Mouse (Mus musculus): ENCODE data around the gene Gnptab. TPM values are rescaled to one million over a fixed set of nuclear protein-coding genes. Genes with fewer than 3 reads are reported as not detected.

The Gnptab gene
- total RNA-seq, 2 experiments from 2014 or later = 95.3 to 97.6 TPM

DNA sequence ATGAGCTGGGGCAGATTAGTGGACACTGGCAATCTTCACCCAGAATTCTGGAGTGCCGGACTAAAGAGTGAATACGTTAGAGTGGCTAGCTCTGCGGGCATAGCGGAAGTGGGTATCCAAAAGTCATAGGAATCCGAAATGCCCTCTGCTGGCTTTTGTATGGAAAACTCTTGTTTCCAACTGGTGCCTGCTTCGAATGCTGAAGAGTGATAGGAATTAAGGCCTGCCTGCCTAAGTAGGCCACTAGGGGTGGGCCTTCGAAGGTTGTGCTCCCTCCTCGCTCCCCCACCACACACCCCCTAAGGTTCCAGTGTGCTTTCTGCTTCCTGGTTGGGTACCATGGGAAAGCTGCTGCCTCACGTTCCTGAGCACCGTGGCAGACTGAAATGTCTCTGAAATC, 3.9 kb upstream of the Gnptab start:
- intact Hi-C loops (cut with DNase I) = loop anchor here (5.0 kb wide), 1 partner anchor 292 kb away; no protein-coding TSS in a partner anchor
- DNase-seq = no peak

DNA sequence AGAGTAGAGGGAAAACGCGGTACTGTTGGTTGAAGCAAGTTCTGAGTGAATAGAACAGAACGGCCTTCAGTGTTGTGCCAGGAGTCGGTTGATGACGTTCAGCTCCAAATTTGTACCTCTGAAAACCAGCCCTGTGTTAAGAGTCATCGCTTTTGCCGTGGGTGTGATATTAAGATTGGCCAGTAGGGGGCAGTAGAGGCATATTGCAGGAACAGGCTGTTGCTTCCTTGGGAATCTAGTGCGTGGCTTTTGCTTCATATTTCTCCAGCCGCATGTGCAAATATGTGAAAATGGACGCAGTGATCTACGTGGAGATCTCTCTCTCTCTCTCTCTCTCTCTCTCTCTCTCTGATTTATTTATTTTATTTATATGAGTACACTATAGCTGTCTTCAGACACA, 2.2 kb upstream of the Gnptab start:
- intact Hi-C loops (cut with DNase I) = loop anchor here (5.0 kb wide), 1 partner anchor 291 kb away; no protein-coding TSS in a partner anchor

DNA sequence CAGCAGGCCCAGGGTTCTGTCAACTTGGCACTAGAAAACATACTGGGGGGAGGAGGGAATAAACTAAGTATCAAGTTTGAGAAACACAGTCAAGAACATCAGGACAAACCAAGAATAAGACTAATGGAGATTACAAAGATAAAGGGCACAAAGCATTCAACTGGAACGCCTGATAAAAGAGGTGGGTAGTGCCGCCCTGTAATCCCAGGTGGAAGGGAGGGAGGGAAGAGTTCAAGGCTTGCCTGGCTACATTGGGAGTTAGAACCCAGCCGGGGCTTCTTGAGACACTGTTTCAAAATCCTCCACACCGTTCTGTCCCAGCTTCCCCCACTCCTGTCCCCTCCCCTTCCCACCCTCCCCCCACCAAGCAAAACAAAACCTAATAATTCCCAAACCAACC, 1.3 kb upstream of the Gnptab start:
- intact Hi-C loops (cut with DNase I) = loop anchor here (5.0 kb wide), 1 partner anchor 290 kb away; no protein-coding TSS in a partner anchor
- DNase-seq = no peak

More for the DNA sequence above, 2.2 kb upstream of the Gnptab start:
- peak; percentile 84 for DNase-seq

DNA sequence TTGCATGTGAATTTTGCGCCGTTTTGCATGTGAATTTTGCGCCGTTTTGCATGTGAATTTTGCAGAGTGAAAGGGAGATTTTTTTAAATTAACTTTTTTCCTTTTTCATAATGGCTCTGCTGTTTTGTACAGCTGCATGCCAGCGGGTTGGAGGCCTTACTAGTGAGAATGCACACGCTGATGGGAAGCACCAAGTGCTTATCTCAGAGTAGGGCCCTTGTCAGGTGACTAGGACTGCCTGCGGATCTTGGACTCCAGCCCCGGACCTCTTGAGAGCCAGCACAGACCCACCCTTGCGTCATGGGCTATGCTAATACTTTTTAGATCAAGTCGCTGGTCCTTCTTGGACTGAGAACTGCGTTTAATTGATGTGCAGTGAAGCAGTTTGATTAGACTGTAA, 1.1 kb downstream of the Gnptab start:
- intact Hi-C loops (cut with DNase I) = loop anchor here (2.0 kb wide), 1 partner anchor 47 kb away; no protein-coding TSS in a partner anchor
- DNase-seq = peak; percentile 35

DNA sequence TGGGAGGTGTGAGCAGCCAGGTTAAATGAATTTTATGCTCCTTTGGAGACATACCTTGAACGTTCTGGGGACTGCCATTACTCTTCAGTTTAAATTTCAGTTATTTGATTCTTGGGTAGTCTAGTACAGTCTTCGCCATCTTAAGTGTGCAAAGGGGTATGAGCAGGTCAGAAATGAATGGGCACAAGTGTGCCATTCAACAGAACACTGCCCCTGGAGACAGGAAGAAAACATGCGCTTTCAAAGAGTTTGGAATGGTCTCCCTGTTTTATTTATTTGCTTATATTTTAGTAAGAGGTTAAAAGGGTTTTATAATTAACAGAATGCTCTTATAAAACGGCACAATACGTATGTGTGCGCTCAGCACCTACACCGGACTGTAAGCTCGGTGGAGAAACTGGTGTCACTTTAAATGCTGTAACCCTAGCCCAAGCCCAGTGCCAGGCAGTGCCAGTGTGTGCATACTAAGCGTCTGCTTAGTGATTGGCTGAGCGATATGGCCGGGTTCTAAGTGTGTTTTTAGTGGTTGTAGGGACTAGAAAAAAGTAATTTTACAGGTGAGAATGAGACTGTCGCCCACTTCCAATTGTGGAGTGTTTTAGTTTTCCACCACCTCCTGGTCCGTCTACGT, 1.6 kb downstream of the Gnptab start:
- intact Hi-C loops (cut with DNase I) = loop anchor here (2.0 kb wide), 1 partner anchor 46 kb away; no protein-coding TSS in a partner anchor
- DNase-seq = no peak

DNA sequence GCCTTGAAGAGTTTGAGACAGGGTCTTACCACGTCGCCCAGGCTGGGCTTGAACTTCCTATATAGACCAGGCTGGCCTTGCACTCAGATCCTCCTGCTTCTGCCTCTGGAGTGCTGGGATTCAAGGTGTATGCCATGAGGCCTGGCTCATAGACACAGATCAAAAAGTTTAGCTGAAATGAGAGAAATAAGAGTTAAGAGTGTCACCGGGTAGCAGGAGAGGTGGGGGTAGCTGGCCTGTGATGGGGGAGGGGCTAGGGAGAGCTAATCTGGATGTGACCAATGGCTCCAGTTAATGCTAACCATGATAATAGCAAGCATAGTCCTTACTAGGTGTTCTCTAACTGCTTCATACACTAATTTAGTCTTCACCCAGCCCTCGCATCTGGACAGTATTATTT, 2.4 kb downstream of the Gnptab start:
- intact Hi-C loops (cut with DNase I) = loop anchor here (2.0 kb wide), 1 partner anchor 46 kb away; no protein-coding TSS in a partner anchor
- no peak for DNase-seq

DNA sequence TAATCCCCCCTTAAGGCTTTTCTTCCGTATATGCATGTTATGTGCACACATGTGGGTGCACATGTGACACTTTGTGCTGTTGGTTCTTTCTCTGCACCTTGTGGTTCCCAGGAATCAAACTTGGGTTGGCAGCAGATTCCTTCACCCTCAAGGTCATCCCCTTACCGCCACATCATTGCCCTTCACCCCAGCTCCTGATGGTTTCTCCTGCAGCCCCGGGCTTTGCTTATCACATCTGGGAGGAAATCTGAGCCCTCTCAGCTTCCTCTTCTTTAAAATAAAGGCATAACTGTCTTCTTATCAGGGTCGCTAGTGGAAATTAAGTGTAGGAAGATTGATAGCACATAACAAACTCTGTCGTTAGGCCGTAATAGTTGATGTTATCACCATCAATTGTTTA, 3.1 kb downstream of the Gnptab start:
- intact Hi-C loops (cut with DNase I) = no loop called here
- DNase-seq = no peak

DNA sequence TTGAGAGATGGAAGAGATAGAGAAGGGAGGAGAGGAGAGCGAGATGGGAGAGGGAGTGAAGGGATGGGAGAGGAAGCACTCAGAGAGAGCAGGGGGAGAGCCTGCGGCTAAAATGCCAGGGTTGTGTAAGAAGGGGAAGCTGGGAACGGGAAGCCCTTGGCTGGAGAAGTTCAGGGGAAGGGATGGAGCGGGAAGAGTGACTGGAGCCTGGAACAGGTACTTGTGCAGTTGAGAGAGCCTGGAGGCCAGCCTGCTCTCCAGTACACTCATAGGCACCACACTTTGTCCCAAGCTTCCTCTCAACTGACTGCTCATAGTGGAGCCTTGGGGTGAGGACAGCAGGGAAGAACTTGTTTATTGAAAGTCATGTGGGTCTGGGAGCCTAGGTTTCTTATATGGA, 4.5 kb downstream of the Gnptab start:
- intact Hi-C loops (cut with DNase I) = no loop called here
- DNase-seq = no peak

DNA sequence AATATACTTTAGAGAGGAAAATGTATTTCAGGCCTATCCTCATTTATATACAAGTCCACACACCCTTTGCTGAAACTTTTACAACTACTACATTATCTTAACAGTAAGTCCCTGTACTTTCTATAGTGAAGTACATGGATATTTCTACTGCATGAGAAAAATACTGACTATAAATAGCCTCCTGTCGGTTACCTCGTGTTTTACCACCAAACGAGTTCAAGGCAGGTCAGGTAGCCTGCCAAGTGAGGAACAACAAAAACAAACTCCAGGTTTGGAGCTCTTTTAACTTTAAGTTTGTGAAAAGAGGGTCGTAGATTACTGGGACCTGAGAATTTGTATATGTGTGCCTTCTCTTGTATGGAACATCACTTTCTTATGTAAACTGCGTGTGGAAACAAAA, 5.1 kb downstream of the Gnptab start:
- no peak for DNase-seq
- intact Hi-C loops (cut with DNase I) = no loop called here

DNA sequence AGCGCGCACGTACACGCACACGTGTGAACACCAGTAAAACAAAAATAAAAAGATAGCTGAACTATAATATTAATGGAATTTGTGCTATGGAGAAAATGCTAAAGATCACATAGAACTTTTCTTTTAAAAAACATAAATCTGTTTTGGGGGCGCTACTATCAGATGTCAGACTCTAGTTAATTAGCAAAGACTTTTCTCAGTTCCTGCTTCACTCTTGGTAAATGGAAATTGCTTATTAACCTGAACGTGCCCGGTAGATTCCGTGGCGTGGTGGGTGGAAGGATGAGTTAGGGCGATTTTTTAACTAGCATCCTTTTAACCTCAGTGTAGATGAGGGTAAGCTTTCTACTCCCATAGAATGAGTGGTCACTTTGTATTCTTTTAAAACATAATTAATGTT, 6.4 kb downstream of the Gnptab start:
- intact Hi-C loops (cut with DNase I) = no loop called here
- DNase-seq = no peak

DNA sequence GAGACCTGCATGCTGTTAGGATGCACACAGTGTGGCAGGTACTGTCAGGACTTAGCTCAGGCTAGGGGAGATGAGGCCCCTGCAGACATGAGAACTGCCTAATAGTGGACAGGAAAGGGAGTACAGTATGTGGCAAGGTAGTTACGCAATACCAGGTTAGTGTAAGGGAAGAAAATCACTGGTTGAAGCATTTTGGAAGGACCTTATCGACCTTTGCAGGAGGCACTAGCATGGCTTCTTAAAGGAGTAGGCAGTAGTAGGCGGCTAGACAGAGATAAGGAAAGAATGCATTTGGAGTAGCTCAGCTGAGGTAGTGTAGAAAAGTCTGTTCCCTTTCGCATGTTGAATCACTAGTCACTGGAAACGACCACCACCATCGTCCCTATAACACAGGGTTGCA, 6.8 kb downstream of the Gnptab start:
- intact Hi-C loops (cut with DNase I) = no loop called here

DNA sequence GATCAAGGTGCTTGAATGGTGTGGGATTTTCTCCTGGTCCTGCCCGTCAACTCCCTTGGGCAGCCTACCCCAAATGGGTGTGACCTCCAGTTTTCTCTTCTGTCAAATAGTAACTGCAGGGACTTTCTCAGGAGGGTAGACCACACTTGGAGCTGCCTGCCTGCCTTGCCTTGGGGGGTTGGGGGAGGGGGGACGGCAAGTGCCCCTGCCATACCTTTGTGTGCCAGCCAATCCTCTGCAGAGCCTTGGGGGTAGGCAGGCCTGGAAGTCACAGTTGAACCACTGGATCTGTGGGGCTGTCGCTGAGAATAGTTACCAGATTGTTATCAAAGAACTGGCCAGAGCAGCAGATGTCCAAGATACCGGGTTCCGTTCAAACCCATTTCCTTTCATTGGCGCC, 7.3 kb downstream of the Gnptab start:
- intact Hi-C loops (cut with DNase I) = no loop called here

More for the DNA sequence above, 6.8 kb downstream of the Gnptab start:
- DNase-seq = no peak

DNA sequence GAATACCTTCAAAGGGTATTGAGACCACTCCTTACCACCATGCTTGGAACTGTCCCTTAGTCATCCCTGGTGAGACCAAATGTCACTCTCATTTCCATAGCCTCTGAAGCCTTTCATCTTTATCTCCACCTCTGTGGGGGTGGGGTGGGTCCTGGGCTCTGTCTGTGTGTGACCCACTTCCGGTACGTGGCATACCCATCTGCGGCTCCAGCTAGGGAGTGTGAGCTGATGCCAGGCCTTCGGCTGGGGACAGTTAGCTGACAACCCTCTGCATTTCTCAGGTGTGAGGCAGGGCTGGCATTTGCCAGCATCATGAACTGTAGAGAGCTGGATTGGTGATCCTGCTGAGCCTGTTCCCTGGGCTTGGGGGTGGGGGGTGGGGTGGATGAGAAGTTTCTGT, 10.6 kb downstream of the Gnptab start:
- DNase-seq = no peak
- intact Hi-C loops (cut with DNase I) = no loop called here

More for the DNA sequence above, 7.3 kb downstream of the Gnptab start:
- DNase-seq = no peak

DNA sequence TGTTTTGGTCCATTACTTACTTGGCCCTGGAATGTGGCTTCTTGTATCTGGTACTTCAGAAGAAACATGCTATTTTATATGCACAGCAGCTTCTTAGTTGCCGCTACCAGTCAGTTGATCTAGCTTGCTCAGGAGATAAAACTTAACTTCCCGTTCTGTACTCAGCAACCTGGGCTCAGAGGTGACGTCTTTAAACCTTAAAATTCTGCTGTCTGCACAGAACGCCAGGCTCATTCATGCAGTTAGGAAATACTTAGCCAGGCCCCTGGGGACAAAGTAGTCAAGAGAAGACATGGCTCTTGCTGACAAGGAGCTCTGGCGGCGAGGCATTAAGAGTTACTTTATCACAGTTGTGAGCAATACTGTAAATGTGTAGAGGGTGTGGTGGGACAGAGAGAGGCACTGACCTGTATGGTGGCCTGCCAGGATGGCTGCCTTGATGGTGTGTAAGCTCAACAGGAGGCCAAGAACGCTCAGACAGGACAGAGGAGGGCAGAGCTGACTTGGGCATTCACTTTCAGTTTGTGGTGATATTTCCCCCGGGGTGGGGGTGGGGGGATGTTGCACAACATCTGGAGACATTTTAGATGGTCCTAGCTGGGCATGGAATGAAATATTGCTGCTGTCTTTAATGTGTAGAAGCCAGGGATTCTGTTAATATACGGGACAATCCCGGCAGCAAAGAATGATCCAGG, 11.3 kb downstream of the Gnptab start:
- no peak for DNase-seq
- intact Hi-C loops (cut with DNase I) = no loop called here

DNA sequence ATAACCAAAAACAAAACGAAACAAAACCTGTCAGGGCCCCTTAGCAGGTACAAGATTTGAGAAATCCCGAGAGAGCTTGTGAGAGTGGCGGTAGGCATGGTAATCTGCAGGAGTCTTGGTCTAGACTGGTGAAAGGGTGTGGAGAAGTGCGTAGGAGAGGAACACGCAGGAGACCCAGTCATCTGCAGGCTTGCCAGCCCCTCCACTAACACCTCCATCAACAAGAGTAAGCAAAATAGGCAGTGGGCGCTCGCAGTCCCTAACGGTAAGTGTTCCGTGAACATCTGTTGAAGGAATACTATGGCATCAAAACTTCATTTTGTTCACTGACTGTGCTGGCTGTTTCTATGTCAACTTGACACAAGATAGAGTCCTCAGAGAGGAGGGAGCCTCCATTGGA, 12.6 kb downstream of the Gnptab start:
- intact Hi-C loops (cut with DNase I) = no loop called here
- no peak for DNase-seq

DNA sequence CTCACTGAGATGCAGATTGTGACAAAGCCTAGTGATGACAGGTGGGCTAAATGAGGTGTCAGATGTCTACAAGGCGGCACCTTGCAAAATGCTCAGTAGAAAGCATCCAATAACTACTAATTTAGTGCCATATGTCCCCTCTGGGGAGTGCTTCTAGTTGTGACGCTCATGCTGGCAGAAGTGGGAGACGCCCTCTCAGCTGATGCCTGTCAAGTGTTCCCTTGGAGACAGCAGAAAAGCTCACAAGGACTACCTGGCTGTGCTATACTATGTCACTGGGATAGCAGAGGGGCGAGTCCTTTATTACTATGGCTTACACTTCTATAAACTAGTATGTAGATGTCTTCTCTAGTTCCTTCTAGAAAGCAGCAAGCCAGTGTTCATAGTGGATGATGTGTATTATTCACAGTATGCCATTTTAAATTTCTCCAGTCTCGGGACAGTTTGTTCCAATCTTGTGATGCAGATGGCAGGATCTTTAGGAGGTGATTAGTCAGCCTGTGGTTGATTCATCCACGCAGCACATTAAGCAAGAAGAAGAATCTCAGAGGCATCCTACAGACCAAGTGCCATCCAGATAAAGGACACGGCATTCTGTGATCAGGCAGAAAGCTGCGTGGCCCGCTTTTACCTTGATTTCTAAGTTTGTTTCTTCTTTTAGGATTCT, 13.4 kb downstream of the Gnptab start:
- DNase-seq = no peak
- intact Hi-C loops (cut with DNase I) = no loop called here

DNA sequence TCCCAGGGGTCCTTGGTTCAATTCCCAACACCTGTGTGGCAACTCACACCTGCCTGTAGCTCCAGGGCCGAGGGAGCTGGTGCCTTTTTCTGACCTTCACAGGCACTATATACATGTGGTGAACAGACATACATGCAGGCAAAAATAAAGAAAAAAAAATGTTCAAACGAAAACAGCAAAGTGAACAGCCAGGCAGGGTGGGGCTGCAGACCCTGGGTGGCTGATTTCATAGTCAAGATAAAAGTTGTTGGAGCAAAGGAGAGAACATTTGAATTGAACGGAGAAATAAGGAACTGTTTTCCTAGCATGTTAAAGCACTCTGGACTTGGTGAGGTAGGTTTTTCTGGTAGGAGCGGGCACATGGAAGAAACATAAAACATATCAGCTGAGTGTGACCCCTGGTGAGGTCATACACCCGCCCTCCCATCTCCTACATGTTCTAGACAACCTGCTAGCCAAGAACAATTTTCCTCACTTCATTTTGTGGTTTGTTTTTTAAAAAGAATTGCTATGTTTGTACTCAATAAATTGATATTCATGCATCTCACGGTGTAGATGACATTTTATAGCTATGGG, 19.8 kb downstream of the Gnptab start:
- intact Hi-C loops (cut with DNase I) = no loop called here
- no peak for DNase-seq

DNA sequence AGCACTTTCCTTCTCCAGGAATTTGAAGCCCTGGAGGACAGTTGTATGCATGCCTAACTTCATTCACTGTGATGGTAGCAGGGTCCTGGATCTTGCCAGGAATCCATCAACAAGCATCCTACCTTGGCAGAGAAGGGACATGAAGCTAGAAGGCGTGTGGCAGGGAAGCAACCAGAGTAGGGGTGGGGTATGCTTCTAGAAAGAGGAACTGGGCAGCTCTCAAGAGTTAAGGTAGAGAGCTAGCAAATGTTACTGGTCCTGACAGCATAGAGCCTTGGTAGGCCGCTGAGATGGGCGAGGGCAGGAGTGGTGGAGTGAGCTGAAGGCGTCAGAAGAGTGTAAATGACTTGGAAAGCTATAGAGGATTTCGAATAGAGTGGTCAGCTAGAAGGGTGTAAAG, 20.3 kb downstream of the Gnptab start:
- intact Hi-C loops (cut with DNase I) = no loop called here
- DNase-seq = no peak

DNA sequence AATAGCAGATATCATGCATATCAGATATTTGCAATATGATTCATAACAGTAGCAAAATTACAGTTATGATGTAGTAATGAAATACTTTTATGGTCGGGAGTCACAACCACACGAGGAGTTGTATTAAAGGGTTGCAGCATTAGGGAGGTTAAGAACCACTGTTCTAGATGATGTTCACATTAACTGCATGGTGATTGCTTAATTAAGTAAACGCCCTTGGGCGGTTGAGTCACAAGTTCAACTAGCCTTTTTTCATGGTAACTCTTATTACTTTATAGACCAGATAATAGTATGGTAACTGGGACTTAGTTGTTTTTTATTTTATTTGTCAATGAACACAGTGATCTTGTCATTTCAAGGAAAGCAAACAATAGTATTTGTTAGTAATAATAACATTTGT, 24.1 kb downstream of the Gnptab start:
- DNase-seq = no peak
- intact Hi-C loops (cut with DNase I) = no loop called here

DNA sequence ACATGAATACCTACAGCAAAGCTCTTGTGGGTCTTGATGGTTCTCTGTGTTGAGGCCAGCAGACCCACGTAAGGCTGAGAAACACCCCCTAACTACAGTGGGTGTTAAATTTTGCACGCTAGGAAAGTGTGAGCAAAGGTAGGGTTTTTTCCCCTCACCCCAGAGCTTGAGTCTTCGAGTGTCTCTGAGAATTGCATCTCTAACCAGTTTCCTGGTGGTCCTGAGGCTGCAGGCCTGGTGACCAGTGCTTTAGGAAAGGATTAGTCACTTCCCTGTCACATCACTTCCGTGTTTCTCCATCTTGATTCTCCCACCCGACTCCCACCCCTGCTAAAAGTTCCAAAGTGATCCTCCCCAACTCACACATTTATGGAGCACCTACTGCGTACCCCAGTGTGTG, 25.3 kb downstream of the Gnptab start:
- DNase-seq = no peak
- intact Hi-C loops (cut with DNase I) = no loop called here

DNA sequence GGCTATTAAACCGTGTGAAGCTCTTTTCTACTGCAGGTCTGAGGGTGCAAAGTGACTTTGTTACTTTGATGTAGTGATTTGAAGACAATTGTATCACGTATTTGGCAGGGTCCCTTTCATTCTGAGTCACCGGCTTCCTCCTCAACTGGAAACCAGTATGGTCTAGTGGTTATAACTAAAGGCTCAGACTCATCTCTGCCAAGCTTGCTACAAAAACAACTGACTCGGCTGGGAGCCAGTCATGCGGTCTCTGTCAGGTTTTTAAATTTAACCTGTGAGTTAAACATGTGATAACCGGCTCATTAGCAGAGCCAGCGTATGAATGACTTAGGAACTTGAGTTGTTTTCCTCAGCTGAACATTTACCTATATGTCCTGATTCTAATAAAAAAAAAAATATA, 26.9 kb downstream of the Gnptab start:
- DNase-seq = no peak
- intact Hi-C loops (cut with DNase I) = no loop called here

All from left cerebral cortex, postnatal 4 days (tissue).